In the genomic region with DNA sequence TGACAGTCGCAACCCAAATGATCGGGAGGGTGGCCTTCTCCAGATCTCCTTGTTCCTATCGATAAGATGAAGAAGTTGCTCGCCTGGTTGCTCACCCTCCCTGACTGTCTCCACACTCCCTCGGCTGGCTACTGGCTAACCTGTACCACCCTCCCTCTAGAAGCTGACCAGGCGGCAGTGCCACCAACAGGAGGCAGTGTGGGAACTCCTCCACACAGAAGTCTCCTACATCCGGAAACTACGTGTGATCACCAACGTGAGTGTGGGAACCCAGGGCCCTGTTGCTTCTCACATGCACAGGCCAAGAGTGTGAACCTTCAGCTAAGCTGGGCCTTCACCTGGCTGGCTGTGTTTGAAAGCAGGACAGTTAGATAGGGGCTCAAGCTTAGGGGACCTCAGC, we compare ENCODE assay signal across 10 mouse cellular contexts. TPM values are rescaled to one million over a fixed set of nuclear protein-coding genes. Genes with fewer than 3 reads are reported as not detected.
DNase-seq lines count a peak whose midpoint lies in the region; ATAC-seq and TF ChIP-seq lines count a peak whose summit lies in the region.
"Had no signal": no experiment of that assay in that cellular context is flagged by ENCODE, and none has a peak within 500 bp of the region (broad histone marks: within the 10 kb centered on the region; RNA-seq: fewer than 3 reads in every experiment).

No protein-coding gene starts in this region.

- H3K4me3 ChIP-seq in heart, embryonic 12.5 days = no peak overlapping the region
- no peak overlapping the region for H3K4me3 ChIP-seq in ES-Bruce4 (ENCODE audit: low read depth, low read length)
- no peak overlapping the region for H3K4me3 ChIP-seq in embryonic facial prominence, embryonic 15.5 days (replicated peaks)
- H3K4me3 ChIP-seq in liver, embryonic 11.5 days (ENCODE audit: low read depth, low read length) = no peak overlapping the region; the same call in 1 of the 2 replicates

- no peak for TF ChIP-seq EP300 in ES-Bruce4 (IDR thresholded peaks at IDR 0.05; ENCODE audit: insufficient read depth, low read depth, low read length)

- H3K4me1 ChIP-seq in heart, embryonic 12.5 days (replicated peaks) = peaks cover 19% of the 10 kb centered on the region
- H3K4me1 ChIP-seq in ES-Bruce4 (ENCODE audit: control insufficient read depth, insufficient read depth, low read length) = peaks cover 6% of the 10 kb centered on the region
- peaks cover 19% of the 10 kb centered on the region for H3K4me1 ChIP-seq in embryonic facial prominence, embryonic 15.5 days
- H3K4me1 ChIP-seq in liver, embryonic 11.5 days (replicated peaks; ENCODE audit: control insufficient read depth, insufficient read depth, low read length) = peaks cover 32% of the 10 kb centered on the region

- no peak overlapping the region for H3K9ac ChIP-seq in heart, embryonic 12.5 days
- no peak overlapping the region for H3K9ac ChIP-seq in ES-Bruce4 (ENCODE audit: low read depth, poor library complexity, severe bottlenecking)
- no peak overlapping the region; the same call in 1 of the 2 replicates for H3K9ac ChIP-seq in embryonic facial prominence, embryonic 15.5 days
- no peak overlapping the region for H3K9ac ChIP-seq in liver, embryonic 11.5 days (ENCODE audit: low read depth, low read length)

- no peak for DNase-seq in heart, postnatal 36 days
- no peak for DNase-seq in liver, embryonic 11.5 days (ENCODE audit: low spot score)
- DNase-seq in layer of hippocampus, postnatal 10 days (ENCODE audit: low spot score in 2 of 2) = no peak

- peaks cover 77% of the 10 kb centered on the region for H3K36me3 ChIP-seq in heart, embryonic 12.5 days
- H3K36me3 ChIP-seq in ES-Bruce4 (ENCODE audit: control insufficient read depth, insufficient read depth, low read length, poor library complexity, severe bottlenecking) = peaks cover 18% of the 10 kb centered on the region
- H3K36me3 ChIP-seq in embryonic facial prominence, embryonic 15.5 days = peaks cover 85% of the 10 kb centered on the region
- peaks cover 14% of the 10 kb centered on the region; the same call in 1 of the 2 replicates for H3K36me3 ChIP-seq in liver, embryonic 11.5 days (ENCODE audit: control insufficient read depth, insufficient read depth, low read length)

- peak; percentile 53 for TF ChIP-seq CTCF in ES-Bruce4 (IDR thresholded peaks at IDR 0.05; ENCODE audit: low read depth, low read length)

- no peak overlapping the region for H3K27ac ChIP-seq in heart, embryonic 12.5 days (ENCODE audit: poor library complexity, severe bottlenecking)
- 0 out of 2 replicates have a peak overlapping the region, but pooled peaks have one; percentile 3 for H3K27ac ChIP-seq in ES-Bruce4 (ENCODE audit: insufficient read depth, low read length)
- 0 out of 2 replicates have a peak overlapping the region, but pooled peaks have one; percentile 52 for H3K27ac ChIP-seq in embryonic facial prominence, embryonic 15.5 days (replicated peaks)
- H3K27ac ChIP-seq in liver, embryonic 11.5 days (ENCODE audit: low read depth, low read length) = peak overlapping the region; percentile 79; the same call in 1 of the 2 replicates
- H3K27ac ChIP-seq: heart, embryonic 15.5 days had no signal

- no peak for ATAC-seq in heart, embryonic 12.5 days (ENCODE audit: insufficient number of reproducible peaks, low FRiP score)
- no peak for ATAC-seq in embryonic facial prominence, embryonic 15.5 days (ENCODE audit: insufficient number of reproducible peaks, low FRiP score, low TSS enrichment, low read depth)
- no peak for ATAC-seq in liver, embryonic 11.5 days (replicated peaks; ENCODE audit: low FRiP score)
- ATAC-seq in activated CD4-positive, CD25-positive, alpha-beta regulatory T cell, adult 4 months = no peak
- no peak for ATAC-seq in granulocyte monocyte progenitor cell, adult 5-6 weeks (replicated peaks; ENCODE audit: poor library complexity, severe bottlenecking)

- WGBS in heart, embryonic 12.5 days = 61% methylated on average over 9 of the region's 9 CpGs
- 60% methylated on average over 9 of the region's 9 CpGs for WGBS in embryonic facial prominence, embryonic 15.5 days
- 49% methylated on average over 9 of the region's 9 CpGs for WGBS in liver, embryonic 11.5 days

- no peak for TF ChIP-seq POLR2A in ES-Bruce4 (IDR thresholded peaks at IDR 0.05; ENCODE audit: insufficient read depth, low read length)

- peak overlapping the region; percentile 79; the same call in 1 of the 2 replicates for H3K4me2 ChIP-seq in heart, embryonic 12.5 days
- H3K4me2 ChIP-seq in embryonic facial prominence, embryonic 15.5 days (replicated peaks) = no peak overlapping the region
- H3K4me2 ChIP-seq in liver, embryonic 11.5 days = peak overlapping the region; percentile 92

- no peaks in the 10 kb centered on the region for H3K9me3 ChIP-seq in heart, embryonic 12.5 days (replicated peaks)
- H3K9me3 ChIP-seq in ES-Bruce4 (replicated peaks; ENCODE audit: control insufficient read depth, insufficient read depth, low read length, poor library complexity, severe bottlenecking) = no peaks in the 10 kb centered on the region
- no peaks in the 10 kb centered on the region for H3K9me3 ChIP-seq in embryonic facial prominence, embryonic 15.5 days (replicated peaks)
- no peaks in the 10 kb centered on the region for H3K9me3 ChIP-seq in liver, embryonic 11.5 days (ENCODE audit: control insufficient read depth, low read length)
- H3K9me3 ChIP-seq: heart, embryonic 15.5 days had no signal

- H3K27me3 ChIP-seq in heart, embryonic 12.5 days (replicated peaks) = 0 out of 2 replicates have a peak, but pooled peaks cover 5% of the 10 kb centered on the region
- no peaks in the 10 kb centered on the region for H3K27me3 ChIP-seq in ES-Bruce4 (ENCODE audit: control insufficient read depth, insufficient read depth, low read length, poor library complexity, severe bottlenecking)
- no peaks in the 10 kb centered on the region for H3K27me3 ChIP-seq in embryonic facial prominence, embryonic 15.5 days
- H3K27me3 ChIP-seq in liver, embryonic 11.5 days (replicated peaks; ENCODE audit: control insufficient read depth, insufficient read depth, low read length) = no peaks in the 10 kb centered on the region
- H3K27me3 ChIP-seq: heart, embryonic 15.5 days had no signal

- intact Hi-C loops in heart, postnatal 36 days (cut with DNase I) = no loop called here

RNA-seq across cellular contexts. Expression of gene Tnfrsf25, which starts 9.0 kb away (rescaled TPM):
- 0.86 and 1.1 TPM in 2 replicates for polyA plus RNA-seq in heart, embryonic 12.5 days (2016; fragmentation: Nextera tagmentation; extraction: Ambion mirVana)
- 1 to 10 TPM in 1 of 2 experiments, under 1 TPM in 1; 0.81 to 3.2 TPM for total RNA-seq in heart, postnatal 36 days (2021)
- polyA plus RNA-seq in ES-Bruce4 (2011; ENCODE audit: insufficient read depth, insufficient read length, low read depth, missing spikeins) = 1.5 and 2.0 TPM in 2 replicates
- polyA plus RNA-seq in embryonic facial prominence, embryonic 15.5 days (2015; fragmentation: Nextera tagmentation; extraction: Ambion mirVana) = 1.5 and 2.0 TPM in 2 replicates
- polyA plus RNA-seq in liver, embryonic 11.5 days (2014; fragmentation: Nextera tagmentation; extraction: Ambion mirVana) = 0.90 and 1.3 TPM in 2 replicates
- 100 to 1,000 TPM; 132 to 150 TPM for polyA plus RNA-seq in activated CD4-positive, CD25-positive, alpha-beta regulatory T cell, adult 4 months (2017; shearing (Covaris generic))
- not detected in 2 replicates for total RNA-seq in granulocyte monocyte progenitor cell, adult 5-6 weeks (2014; fragmentation: Nextera tagmentation)
- 1.6 TPM in 1 of 2 replicates, not detected in the other for total RNA-seq in granulocyte monocyte progenitor cell, adult 5-6 weeks (2017)
- total RNA-seq in layer of hippocampus, postnatal 10 days (2021) = 10 to 100 TPM; 14.0 to 15.1 TPM

RNA-seq across cellular contexts. Expression of gene Plekhg5, which starts 34.4 kb away (rescaled TPM):
- polyA plus RNA-seq in heart, embryonic 12.5 days (2016; fragmentation: Nextera tagmentation; extraction: Ambion mirVana) = 13.6 and 14.1 TPM in 2 replicates
- 10 to 100 TPM; 14.9 to 21.9 TPM for total RNA-seq in heart, postnatal 36 days (2021)
- 17.5 and 20.5 TPM in 2 replicates for polyA plus RNA-seq in ES-Bruce4 (2011; ENCODE audit: insufficient read depth, insufficient read length, low read depth, missing spikeins)
- polyA plus RNA-seq in embryonic facial prominence, embryonic 15.5 days (2015; fragmentation: Nextera tagmentation; extraction: Ambion mirVana) = 20.8 and 21.3 TPM in 2 replicates
- polyA plus RNA-seq in liver, embryonic 11.5 days (2014; fragmentation: Nextera tagmentation; extraction: Ambion mirVana) = 8.4 and 8.9 TPM in 2 replicates
- 1 to 10 TPM; 1.3 to 2.6 TPM for polyA plus RNA-seq in activated CD4-positive, CD25-positive, alpha-beta regulatory T cell, adult 4 months (2017; shearing (Covaris generic))
- 0.34 and 7.6 TPM in 2 replicates for total RNA-seq in granulocyte monocyte progenitor cell, adult 5-6 weeks (2014; fragmentation: Nextera tagmentation)
- total RNA-seq in granulocyte monocyte progenitor cell, adult 5-6 weeks (2017) = 1.8 and 2.2 TPM in 2 replicates
- total RNA-seq in layer of hippocampus, postnatal 10 days (2021) = 10 to 100 TPM; 76.0 to 79.6 TPM

RNA-seq across cellular contexts. Expression of gene Espn, which starts 45.4 kb away (rescaled TPM):
- 1.3 and 1.6 TPM in 2 replicates for polyA plus RNA-seq in heart, embryonic 12.5 days (2016; fragmentation: Nextera tagmentation; extraction: Ambion mirVana)
- 1 to 10 TPM; 1.8 to 2.7 TPM for total RNA-seq in heart, postnatal 36 days (2021)
- polyA plus RNA-seq in ES-Bruce4 (2011; ENCODE audit: insufficient read depth, insufficient read length, low read depth, missing spikeins) = 18.8 and 19.3 TPM in 2 replicates
- polyA plus RNA-seq in embryonic facial prominence, embryonic 15.5 days (2015; fragmentation: Nextera tagmentation; extraction: Ambion mirVana) = 7.5 TPM in 2 replicates
- 4.1 and 5.3 TPM in 2 replicates for polyA plus RNA-seq in liver, embryonic 11.5 days (2014; fragmentation: Nextera tagmentation; extraction: Ambion mirVana)
- 1 to 10 TPM; 6.9 to 8.3 TPM for polyA plus RNA-seq in activated CD4-positive, CD25-positive, alpha-beta regulatory T cell, adult 4 months (2017; shearing (Covaris generic))
- 1.8 TPM in 1 of 2 replicates, not detected in the other for total RNA-seq in granulocyte monocyte progenitor cell, adult 5-6 weeks (2014; fragmentation: Nextera tagmentation)
- 0.43 TPM in 1 of 2 replicates, not detected in the other for total RNA-seq in granulocyte monocyte progenitor cell, adult 5-6 weeks (2017)
- total RNA-seq in layer of hippocampus, postnatal 10 days (2021) = under 1 TPM; 0.62 to 0.78 TPM

RNA-seq across cellular contexts. Expression of gene Hes2, which starts 51.9 kb away (rescaled TPM):
- polyA plus RNA-seq in heart, embryonic 12.5 days (2016; fragmentation: Nextera tagmentation; extraction: Ambion mirVana) = not detected in 2 replicates
- total RNA-seq in heart, postnatal 36 days (2021) = not detected
- 0.39 TPM in 1 of 2 replicates, not detected in the other for polyA plus RNA-seq in ES-Bruce4 (2011; ENCODE audit: insufficient read depth, insufficient read length, low read depth, missing spikeins)
- polyA plus RNA-seq in embryonic facial prominence, embryonic 15.5 days (2015; fragmentation: Nextera tagmentation; extraction: Ambion mirVana) = 1.6 and 1.9 TPM in 2 replicates
- not detected in 2 replicates for polyA plus RNA-seq in liver, embryonic 11.5 days (2014; fragmentation: Nextera tagmentation; extraction: Ambion mirVana)
- polyA plus RNA-seq in activated CD4-positive, CD25-positive, alpha-beta regulatory T cell, adult 4 months (2017; shearing (Covaris generic)) = not detected
- not detected in 2 replicates for total RNA-seq in granulocyte monocyte progenitor cell, adult 5-6 weeks (2014; fragmentation: Nextera tagmentation)
- not detected in 2 replicates for total RNA-seq in granulocyte monocyte progenitor cell, adult 5-6 weeks (2017)
- not detected for total RNA-seq in layer of hippocampus, postnatal 10 days (2021)
- polyA plus RNA-seq: brain, embryonic 14.5 days had no signal

Comparison
In these comparisons a context has a peak if more than half of its experiments do, and no peak if none do; other contexts are left out.
1. RNA of gene Tnfrsf25, which starts 9.0 kb away (polyA plus RNA-seq): 132 to 150 TPM in activated CD4-positive, CD25-positive, alpha-beta regulatory T cell, adult 4 months; 1.5 to 2.0 TPM in ES-Bruce4, 1.5 to 2.0 TPM in embryonic facial prominence, embryonic 15.5 days, 0.86 to 1.1 TPM in heart, embryonic 12.5 days and 0.90 to 1.3 TPM in liver, embryonic 11.5 days; every median in the first group is over 10 times any median in the second.